Mouse (Mus musculus) CH12.LX (cell line): ENCODE data around the gene Xrcc6. TPM values are rescaled to one million over a fixed set of nuclear protein-coding genes. Genes with fewer than 3 reads are reported as not detected.

Experiments
- DNase-seq: peaks from one replicate; pipeline ENCODE4 v3.0.0-alpha.2; 2013; ENCODE audit errors: extremely low read depth
- H3K27ac ChIP-seq: 2 replicates; pipeline ENCODE4 v1.5.1; 2012; ENCODE audit warnings: low read depth, mild to moderate bottlenecking, control low read depth, moderate library complexity; ENCODE audit not compliant: insufficient read depth
- H3K27me3 ChIP-seq: replicated peaks from 2 replicates; pipeline ENCODE3; 2012; ENCODE audit warnings: inconsistent platforms
- H3K36me3 ChIP-seq, 2 experiments: replicated peaks in 1 of 2; 2 replicates each; pipeline versions ENCODE3 to v1.6.1; 2012; ENCODE audit warnings: inconsistent platforms in 1 of 2, low read length in 1 of 2, mild to moderate bottlenecking in 1 of 2, mixed read lengths in 1 of 2, moderate library complexity in 1 of 2; ENCODE audit not compliant: control insufficient read depth in 1 of 2, insufficient read depth in 1 of 2
- H3K4me1 ChIP-seq, 2 experiments: 2 replicates each; pipeline ENCODE4 v1.6.1; 2012; ENCODE audit warnings: inconsistent platforms in 1 of 2, moderate library complexity in 1 of 2; ENCODE audit not compliant: insufficient read depth in 2 of 2, control insufficient read depth in 1 of 2
- H3K4me2 ChIP-seq: 2 replicates; pipeline ENCODE4 v1.6.1; 2012; ENCODE audit warnings: low read depth, mild to moderate bottlenecking, control low read depth; ENCODE audit not compliant: poor library complexity, insufficient read depth, severe bottlenecking
- H3K4me3 ChIP-seq, 3 experiments: fragments of 150-350 bp in 1 of 3; sonication (generic) in 1 of 3; replicated peaks in 1 of 3; 2 replicates each; pipeline versions ENCODE3 to v1.5.1; 2011 to 2012; ENCODE audit warnings: low read depth in 2 of 3, low read length in 2 of 3, mild to moderate bottlenecking in 2 of 3, moderate library complexity in 2 of 3, control low read depth in 1 of 3, improper control_type of control experiment in 1 of 3, inconsistent platforms in 1 of 3, mixed read lengths in 1 of 3; ENCODE audit not compliant: poor library complexity in 1 of 3
- H3K79me2 ChIP-seq: replicated peaks from 2 replicates; pipeline ENCODE4 v1.6.1; 2012; ENCODE audit warnings: mild to moderate bottlenecking, moderate library complexity; ENCODE audit not compliant: control insufficient read depth, poor library complexity, insufficient read depth, severe bottlenecking; ENCODE audit errors: extremely low read depth
- H3K9ac ChIP-seq: 2 replicates; pipeline ENCODE4 v1.6.1; 2012; ENCODE audit warnings: low read depth, mild to moderate bottlenecking, control low read depth, moderate library complexity; ENCODE audit not compliant: insufficient read depth
- H3K9me3 ChIP-seq: replicated peaks from 2 replicates; pipeline ENCODE3; 2012; ENCODE audit warnings: low read length, inconsistent platforms, mixed read lengths
- CTCF ChIP-seq, 2 experiments: IDR thresholded peaks in 1 of 2; conservative IDR thresholded peaks in 1 of 2; 2 replicates each; pipeline ENCODE4 v1.5.1; 2011 to 2012; ENCODE audit warnings: low read depth in 2 of 2, low read length in 2 of 2, improper control_type of control experiment in 1 of 2, inconsistent platforms in 1 of 2, mild to moderate bottlenecking in 1 of 2, moderate library complexity in 1 of 2
- IRF4 ChIP-seq: IDR thresholded peaks from 2 replicates; pipeline ENCODE4 v1.6.1; 2014; ENCODE audit warnings: low read depth, mild to moderate bottlenecking, inconsistent platforms, low read length, improper control_type of control experiment
- JUN ChIP-seq: IDR thresholded peaks from 2 replicates; pipeline ENCODE4 v1.6.1; 2011; ENCODE audit warnings: low read depth, mild to moderate bottlenecking, low read length, improper control_type of control experiment, moderate library complexity; ENCODE audit not compliant: insufficient read depth
- KAT2A ChIP-seq: IDR thresholded peaks from 2 replicates; pipeline ENCODE4 v1.6.1; 2012; ENCODE audit warnings: low read length, improper control_type of control experiment, inconsistent platforms; ENCODE audit not compliant: insufficient replicate concordance
- MXI1 ChIP-seq: IDR thresholded peaks from 2 replicates; pipeline ENCODE4 v1.6.1; 2011; ENCODE audit warnings: mild to moderate bottlenecking, low read depth, low read length, improper control_type of control experiment
- MYC ChIP-seq: IDR thresholded peaks from 2 replicates; pipeline ENCODE4 v1.6.1; 2011; ENCODE audit warnings: low read depth, mild to moderate bottlenecking, improper control_type of control experiment, low read length
- NRF1 ChIP-seq: IDR thresholded peaks from 2 replicates; pipeline ENCODE4 v1.6.1; 2014; ENCODE audit warnings: low read depth, mild to moderate bottlenecking, inconsistent platforms, low read length, improper control_type of control experiment, moderate library complexity
- POLR2AphosphoS2 ChIP-seq: IDR thresholded peaks from 2 replicates; pipeline ENCODE4 v1.6.1; 2011; ENCODE audit warnings: low read depth, low read length, improper control_type of control experiment
- RAD21 ChIP-seq: IDR thresholded peaks from 2 replicates; pipeline ENCODE4 v1.6.1; 2011; ENCODE audit warnings: low read depth, mild to moderate bottlenecking, low read length, improper control_type of control experiment, moderate library complexity
- SMC3 ChIP-seq: IDR thresholded peaks from 2 replicates; pipeline ENCODE4 v1.6.1; 2011; ENCODE audit warnings: low read depth, low read length, improper control_type of control experiment
- TBP ChIP-seq: conservative IDR thresholded peaks from 2 replicates; pipeline ENCODE4 v1.6.1; 2011; ENCODE audit warnings: low read depth, low read length, improper control_type of control experiment
- TCF12 ChIP-seq: IDR thresholded peaks from 2 replicates; pipeline ENCODE4 v1.6.1; 2014; ENCODE audit warnings: low read depth, mild to moderate bottlenecking, inconsistent platforms, low read length, improper control_type of control experiment
- USF1 ChIP-seq: IDR thresholded peaks from 2 replicates; pipeline ENCODE4 v1.6.1; 2014; ENCODE audit warnings: low read depth, mild to moderate bottlenecking, inconsistent platforms, low read length, improper control_type of control experiment
- ZC3H11A ChIP-seq: IDR thresholded peaks from 2 replicates; pipeline ENCODE4 v1.6.1; 2012; ENCODE audit warnings: low read depth, mild to moderate bottlenecking, inconsistent platforms, low read length, improper control_type of control experiment
- ZKSCAN1 ChIP-seq: IDR thresholded peaks from 2 replicates; pipeline ENCODE4 v1.6.1; 2012; ENCODE audit warnings: low read depth, inconsistent platforms, low read length, improper control_type of control experiment, borderline replicate concordance
- ZNF384 ChIP-seq: IDR thresholded peaks from 2 replicates; pipeline ENCODE4 v1.6.1; 2012; ENCODE audit warnings: low read depth, low read length, improper control_type of control experiment, inconsistent platforms
- dilution Hi-C: fragments of 300-500 bp; cut with MboI; formaldehyde crosslinking; loops from 2 replicates; pipeline ENCODE4 v1.14.3; 2020; ENCODE audit warnings: low sequenced_read_pairs; ENCODE audit not compliant: extremely low pct_unique_long_range_greater_than_20kb, extremely low pct_ligation_motif_present
- in situ Hi-C: fragments of 300-500 bp; cut with MboI; formaldehyde crosslinking; loops from 3 replicates; pipeline ENCODE4 v1.14.3; 2019; ENCODE audit warnings: low sequenced_read_pairs, low pct_ligation_motif_present, low pct_unique_long_range_greater_than_20kb, mixed read lengths
- polyA plus RNA-seq: library from polyadenylated mRNA; unstranded; fragments of >175 nt; gene quantifications from 2 replicates; pipeline ENCODE4 v1.2.1, GENCODE M21; 2012; ENCODE audit warnings: low read depth; ENCODE audit not compliant: insufficient read length
- total RNA-seq, 2 experiments: library from RNA; depleted of rRNA; stranded (reverse); fragments of 300-350 nt in 1 of 2; fragments of >200 nt in 1 of 2; gene quantifications; 2 replicates each; pipeline ENCODE4 v1.2.3; 2012 to 2014

The Xrcc6 gene
- total and polyA plus RNA-seq, 3 experiments, result 67.3 to 83.5 (median 80.8) TPM

DNA sequence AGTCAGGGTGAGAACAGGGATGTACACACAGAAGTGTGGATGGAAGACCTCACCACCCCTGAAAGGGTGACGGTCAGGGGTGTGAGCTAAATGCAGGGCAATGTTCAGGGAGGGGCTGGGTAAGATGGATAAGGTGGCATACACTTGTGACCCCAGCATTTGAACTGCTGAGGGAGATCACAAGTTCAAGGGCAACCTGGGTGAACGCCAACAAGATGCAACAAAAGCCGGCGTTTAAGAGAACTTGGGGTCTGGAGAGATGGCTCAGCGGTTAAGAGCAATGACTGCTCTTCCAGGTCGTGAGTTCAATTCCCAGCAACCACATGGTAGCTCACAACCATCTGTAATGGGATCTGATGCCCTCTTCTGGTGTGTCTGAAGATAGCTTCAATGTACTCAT lies 32.9 kb upstream of the Xrcc6 start:
- H3K79me2 ChIP-seq, result peaks cover 18% of the 10 kb centered on the region
- H3K27me3 ChIP-seq, result no peaks in the 10 kb centered on the region
- H3K4me1 ChIP-seq, result peaks cover 0 to 19% of the 10 kb centered on the region in 2 experiments; a peak in 2 of 4 replicates
- no peak overlapping the region for H3K4me2 ChIP-seq
- TF ChIP-seq MYC (no peak), CTCF (conservative IDR thresholded peaks at IDR 0.05 in 1 of 2, IDR thresholded peaks at IDR 0.05 in 1 of 2; ENCODE audit: low read depth in 2 of 2, low read length in 2 of 2) (0 out of 4 replicates have a peak, but pooled peaks of 1 of the 2 experiments have one; percentile 2)
- TF ChIP-seq, all 38 proteins: peak for 1
- no peaks in the 10 kb centered on the region for H3K9me3 ChIP-seq
- in situ Hi-C loops, result loop anchor here (5.0 kb wide), 1 partner anchor 43 kb away; no protein-coding TSS in a partner anchor
- H3K4me3 ChIP-seq, result no peak overlapping the region
- DNase-seq, result no peak
- dilution Hi-C loops, result no loop called here
- peaks cover 65 to 89% of the 10 kb centered on the region in 2 experiments for H3K36me3 ChIP-seq
- no peak overlapping the region for H3K9ac ChIP-seq
- H3K27ac ChIP-seq, result no peak overlapping the region

GRCm38 (mm10) chr15:81955414-81955813 lies 32.2 kb upstream of the Xrcc6 start:
- H3K4me2 ChIP-seq, result no peak overlapping the region
- peaks cover 0 to 18% of the 10 kb centered on the region in 2 experiments; a peak in 2 of 4 replicates for H3K4me1 ChIP-seq
- no peak overlapping the region for H3K27ac ChIP-seq
- in situ Hi-C loops (no loop called here), dilution Hi-C loops (no loop called here)
- H3K27me3 ChIP-seq, result no peaks in the 10 kb centered on the region
- DNase-seq, result no peak
- no peak overlapping the region for H3K4me3 ChIP-seq
- H3K36me3 ChIP-seq, result peaks cover 61 to 82% of the 10 kb centered on the region in 2 experiments
- H3K9me3 ChIP-seq, result no peaks in the 10 kb centered on the region
- TF ChIP-seq TCF12 (no peak), MYC (no peak), POLR2AphosphoS2 (no peak), ZC3H11A (no peak), TBP (no peak), RAD21 (no peak), NRF1 (no peak)
- no peak overlapping the region for H3K9ac ChIP-seq
- H3K79me2 ChIP-seq, result peaks cover 18% of the 10 kb centered on the region

DNA sequence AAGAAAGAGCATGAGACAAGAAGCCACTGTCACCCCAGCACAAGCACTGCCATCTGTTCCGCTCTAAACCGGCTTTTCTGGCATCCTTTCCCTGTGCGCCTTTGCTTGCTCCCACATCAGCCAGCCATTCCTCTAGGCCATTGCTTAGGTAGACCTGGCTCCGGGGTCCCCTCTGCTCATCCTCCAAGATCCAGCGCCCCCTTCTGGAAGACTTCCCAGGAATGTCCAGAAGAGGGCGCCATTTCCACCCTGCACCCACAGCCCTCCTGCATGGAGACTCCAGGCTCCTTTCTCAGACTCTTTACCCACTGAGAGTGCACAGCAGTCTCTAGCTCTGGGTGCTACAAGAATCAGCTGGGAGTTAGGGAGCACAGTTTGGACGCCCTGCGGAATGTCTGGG lies 31.2 kb upstream of the Xrcc6 start:
- H3K27me3 ChIP-seq, result no peaks in the 10 kb centered on the region
- TF ChIP-seq MXI1 (no peak), RAD21 (peak; percentile 52), IRF4 (no peak), SMC3 (peak; percentile 83), ZKSCAN1 (no peak), CTCF (conservative IDR thresholded peaks at IDR 0.05 in 1 of 2, IDR thresholded peaks at IDR 0.05 in 1 of 2; ENCODE audit: low read depth in 2 of 2, low read length in 2 of 2) (peak; percentile 69 to 100), KAT2A (no peak), ZNF384 (no peak), JUN (no peak), USF1 (no peak)
- H3K4me3 ChIP-seq, result no peak overlapping the region
- no peaks in the 10 kb centered on the region for H3K9me3 ChIP-seq
- peak; percentile 57 for DNase-seq
- no peak overlapping the region for H3K4me2 ChIP-seq
- no peak overlapping the region for H3K9ac ChIP-seq
- no peak overlapping the region for H3K27ac ChIP-seq
- in situ Hi-C loops (no loop called here), dilution Hi-C loops (no loop called here)
- H3K79me2 ChIP-seq, result peaks cover 18% of the 10 kb centered on the region
- peaks cover 51 to 72% of the 10 kb centered on the region in 2 experiments for H3K36me3 ChIP-seq
- H3K4me1 ChIP-seq, result peaks cover 0 to 20% of the 10 kb centered on the region in 2 experiments; a peak in 2 of 4 replicates
